Mouse (Mus musculus) large intestine, adult 2 months (tissue): Measurements from ENCODE around the gene Mmrn2. TPM values are rescaled to one million over a fixed set of nuclear protein-coding genes. Genes with fewer than 3 reads are reported as not detected.
"Not testable (repeated sequence)": the region's sequence is repeated elsewhere in the genome, so short reads cannot be mapped to it uniquely, and the experiment has no call there.

Experiments used
- DNase-seq: peaks from one replicate; pipeline ENCODE4 v3.0.0-alpha.2; 2012; ENCODE audit warnings: low read depth, low spot score
- WGBS: fragments of 180-500 bp; shearing (Covaris S2); methylation state at CpG from one replicate; pipeline ENCODE4 v1.1.7; 2018; 5-methylcytosine and 5-hydroxymethylcytosine counted together
- polyA plus RNA-seq: library from polyadenylated mRNA; depleted of rRNA; stranded (reverse); fragments of >200 nt; gene quantifications from 2 replicates; pipeline ENCODE4 v1.2.3, GENCODE M21; 2012

The Mmrn2 gene
- polyA plus RNA-seq, 1 experiment = 3.7 TPM

DNA sequence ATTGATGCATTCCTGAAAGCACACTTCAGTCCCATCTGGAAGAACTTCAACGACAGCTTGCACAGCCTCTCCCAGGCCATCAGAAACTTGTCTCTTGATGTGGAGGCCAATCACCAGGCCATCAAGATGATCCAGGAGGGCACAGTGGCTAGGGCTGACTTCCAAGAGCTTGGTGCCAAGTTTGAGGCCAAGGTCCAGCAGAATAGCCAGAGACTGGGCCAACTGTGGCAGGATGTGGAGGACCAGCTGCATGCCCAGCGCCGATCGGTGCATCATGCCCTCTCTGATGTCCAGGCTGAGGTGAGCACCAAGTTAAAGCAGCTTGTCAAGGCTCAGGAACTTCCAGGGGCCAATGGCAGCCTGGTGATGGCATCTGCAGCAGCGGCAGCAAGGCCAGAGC lies 22.6 kb downstream of the Mmrn2 start:
- WGBS = 83% methylated on average over 5 of the region's 5 CpGs
- no peak for DNase-seq

GRCm38 (mm10) chr14:34398901-34399300 lies 23.6 kb downstream of the Mmrn2 start:
- 92% methylated on average over 21 of the region's 21 CpGs for WGBS
- DNase-seq = no peak

DNA sequence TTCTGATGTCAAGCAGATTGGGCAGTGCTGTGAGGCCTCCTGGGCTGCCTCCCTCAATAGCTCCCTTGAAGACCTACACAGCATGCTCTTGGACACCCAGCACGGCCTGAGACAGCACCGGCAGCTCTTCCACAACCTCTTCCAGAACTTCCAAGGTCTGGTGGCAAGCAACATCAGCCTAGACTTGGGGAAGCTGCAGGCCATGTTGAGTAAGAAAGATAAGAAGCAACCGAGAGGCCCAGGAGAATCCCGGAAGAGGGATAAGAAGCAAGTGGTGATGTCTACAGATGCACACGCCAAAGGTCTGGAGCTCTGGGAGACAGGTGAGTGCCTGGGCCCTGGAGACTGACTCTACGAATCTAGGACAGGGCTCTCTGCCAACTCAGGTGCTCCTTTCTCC lies 24.0 kb downstream of the Mmrn2 start:
- 96% methylated on average over 6 of the region's 6 CpGs for WGBS
- DNase-seq = no peak

- 89% methylated on average over 3 of the region's 3 CpGs for WGBS
- DNase-seq = no peak
Observed at GRCm38 (mm10) chr14:34400021-34400420, 24.8 kb downstream of the Mmrn2 start.

- 32% methylated on average over 6 of the region's 6 CpGs for WGBS
- peak; percentile 48 for DNase-seq
Observed at GRCm38 (mm10) chr14:34401135-34401534, 25.9 kb downstream of the Mmrn2 start.

DNA sequence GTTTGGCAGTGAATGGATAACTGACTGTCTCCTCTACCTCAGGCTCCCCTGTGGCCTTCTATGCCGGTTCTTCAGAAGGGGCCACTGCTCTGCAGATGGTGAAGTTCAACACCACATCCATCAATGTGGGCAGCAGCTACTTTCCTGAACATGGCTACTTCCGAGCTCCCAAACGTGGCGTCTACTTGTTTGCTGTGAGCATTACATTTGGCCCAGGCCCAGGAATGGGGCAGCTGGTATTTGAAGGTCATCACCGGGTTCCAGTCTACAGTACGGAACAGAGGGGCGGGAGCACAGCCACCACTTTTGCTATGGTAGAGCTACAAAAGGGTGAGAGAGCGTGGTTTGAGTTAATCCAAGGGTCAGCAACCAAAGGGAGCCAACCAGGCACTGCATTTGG lies 27.6 kb downstream of the Mmrn2 start:
- 49% methylated on average over 8 of the region's 8 CpGs for WGBS
- no peak for DNase-seq

DNA sequence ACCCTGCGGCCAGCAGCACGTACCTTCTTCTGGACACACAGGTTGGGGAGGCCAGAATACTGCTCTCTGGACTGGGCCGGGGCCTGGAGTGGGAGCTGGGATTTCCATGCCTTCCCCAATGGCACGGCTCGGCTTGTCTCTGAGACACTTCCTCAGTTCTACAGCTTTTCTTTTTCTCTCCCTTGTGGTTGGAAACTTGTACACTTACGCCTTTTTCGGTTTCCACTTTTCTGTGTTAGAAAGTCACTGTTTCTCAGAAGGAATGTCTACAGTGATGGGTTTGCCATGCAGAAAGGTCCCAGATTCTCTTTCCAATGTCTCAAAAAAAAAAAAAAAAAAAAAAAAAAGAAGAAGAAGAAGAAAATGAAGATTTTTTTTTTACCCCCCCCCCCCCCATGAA lies 28.2 kb downstream of the Mmrn2 start:
- 94% methylated on average over 7 of the region's 7 CpGs for WGBS
- no peak for DNase-seq

DNA sequence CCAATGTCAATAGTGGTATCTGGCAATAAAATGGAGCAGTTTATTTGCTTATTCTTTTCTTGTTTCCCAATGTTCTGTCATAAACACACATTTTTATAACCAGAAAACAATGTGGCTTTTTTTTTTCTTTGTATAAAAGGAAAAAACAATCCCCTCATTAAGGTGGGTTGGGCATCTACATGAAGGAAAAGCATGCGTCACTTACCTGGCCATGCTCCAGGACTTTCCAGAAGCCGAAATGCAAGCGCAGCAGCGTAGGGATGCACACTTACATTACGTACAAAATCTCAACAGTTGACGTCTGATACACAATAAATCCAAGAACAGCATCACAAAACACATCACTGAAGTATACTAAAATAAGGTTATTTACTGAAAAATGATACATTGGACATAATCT lies 35.5 kb downstream of the Mmrn2 start:
- DNase-seq = peak; percentile 68
- 37% methylated on average over 6 of the region's 6 CpGs for WGBS

- WGBS = 83% methylated on average over 7 of the region's 7 CpGs
Observed at GRCm38 (mm10) chr14:34412164-34412896, 37.1 kb downstream of the Mmrn2 start.

GRCm38 (mm10) chr14:34416946-34417345 lies 41.7 kb downstream of the Mmrn2 start:
- 95% methylated on average over 4 of the region's 4 CpGs for WGBS
- DNase-seq = not testable (repeated sequence)

More at GRCm38 (mm10) chr14:34412164-34412896, 37.1 kb downstream of the Mmrn2 start:
- DNase-seq = no peak

- DNase-seq = no peak
- WGBS = 77% methylated on average over 5 of the region's 5 CpGs
Observed at GRCm38 (mm10) chr14:34417501-34417900, 42.2 kb downstream of the Mmrn2 start.

DNA sequence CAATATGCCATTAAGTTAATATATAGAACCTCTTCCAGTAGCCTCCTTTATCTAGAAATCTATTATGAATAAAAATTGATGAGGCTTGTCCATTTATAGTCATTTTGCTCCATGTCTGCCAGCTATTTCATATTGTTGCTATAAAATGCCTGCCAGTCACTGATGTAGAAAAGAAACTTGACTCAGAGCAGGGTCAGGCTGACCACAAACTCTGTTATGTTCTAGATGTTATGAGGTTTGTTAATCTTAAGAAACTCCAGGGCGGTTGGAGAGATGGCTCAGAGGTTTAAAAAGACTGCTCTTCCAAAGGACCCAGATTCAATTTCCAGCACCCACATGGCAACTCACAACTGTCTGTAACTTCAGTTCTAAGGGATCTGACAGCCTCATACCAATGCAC lies 45.8 kb downstream of the Mmrn2 start:
- DNase-seq = no peak
- WGBS = 96% methylated on average over 1 of the region's 1 CpGs

DNA sequence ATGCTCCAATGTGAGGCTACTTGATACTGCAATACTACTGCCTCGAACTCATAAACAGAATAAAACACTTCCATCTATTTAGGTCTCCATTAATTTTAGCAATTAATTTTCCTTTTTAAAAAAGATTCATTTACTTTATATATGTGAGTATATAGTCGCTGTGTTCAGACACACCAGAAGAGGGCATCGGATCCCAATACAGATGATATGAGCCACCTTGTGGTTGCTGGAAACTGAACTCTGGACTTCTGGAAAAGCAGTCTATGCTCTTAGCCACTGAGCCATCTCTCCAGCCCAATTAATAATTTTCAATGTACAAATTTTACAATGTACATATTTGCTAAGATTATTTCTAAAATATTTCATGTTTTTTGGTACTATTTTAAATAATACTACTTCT lies 53.0 kb downstream of the Mmrn2 start:
- DNase-seq = no peak
- 96% methylated on average over 3 of the region's 3 CpGs for WGBS

DNA sequence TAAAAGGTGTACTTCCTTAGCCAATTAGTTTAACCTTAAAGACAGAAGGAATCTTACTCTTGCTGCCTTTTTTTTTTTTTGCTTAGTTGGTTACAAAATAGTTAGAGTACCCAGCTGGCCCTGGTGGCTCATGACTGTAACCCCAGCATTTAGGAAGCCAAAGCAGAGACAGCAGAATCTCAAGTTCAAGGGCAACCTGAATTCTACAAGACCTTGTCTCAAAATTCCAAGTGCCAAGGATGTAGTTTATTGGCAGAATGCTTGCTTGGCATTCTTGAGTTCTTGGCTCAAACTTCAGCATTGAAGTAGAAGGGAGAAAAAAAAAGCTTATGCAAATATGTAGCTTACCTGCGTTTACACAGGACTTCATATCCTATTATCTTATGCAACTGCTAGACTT lies 53.8 kb downstream of the Mmrn2 start:
- DNase-seq = no peak
- WGBS = 46% methylated on average over 1 of the region's 1 CpGs

DNA sequence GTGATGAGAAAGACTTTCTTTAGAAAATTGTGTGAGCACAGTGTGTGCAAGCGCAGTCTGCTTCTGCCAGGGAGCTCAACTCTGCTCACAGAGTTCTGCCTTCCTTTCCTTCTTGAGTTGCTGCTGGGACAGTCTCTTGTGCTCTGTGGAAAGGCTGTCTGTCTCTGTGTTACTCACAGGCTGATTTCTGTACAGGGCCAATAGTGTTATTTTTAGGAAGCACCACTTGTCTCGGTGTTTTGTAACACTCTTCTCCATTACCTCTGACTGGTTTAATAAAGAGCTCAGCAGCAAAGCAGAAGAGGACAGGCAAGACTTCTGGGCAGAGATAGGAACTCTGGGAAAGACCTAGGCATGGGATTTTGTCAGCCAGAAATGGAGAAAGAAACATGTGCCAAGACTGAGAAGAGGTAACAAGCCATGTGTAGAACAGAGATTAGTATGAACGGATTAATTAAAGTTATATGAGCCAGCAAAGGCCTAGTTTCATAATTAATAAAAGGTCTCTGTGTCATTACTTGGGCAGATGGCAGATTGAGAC lies 65.3 kb downstream of the Mmrn2 start:
- 80% methylated on average over 3 of the region's 3 CpGs for WGBS

DNA sequence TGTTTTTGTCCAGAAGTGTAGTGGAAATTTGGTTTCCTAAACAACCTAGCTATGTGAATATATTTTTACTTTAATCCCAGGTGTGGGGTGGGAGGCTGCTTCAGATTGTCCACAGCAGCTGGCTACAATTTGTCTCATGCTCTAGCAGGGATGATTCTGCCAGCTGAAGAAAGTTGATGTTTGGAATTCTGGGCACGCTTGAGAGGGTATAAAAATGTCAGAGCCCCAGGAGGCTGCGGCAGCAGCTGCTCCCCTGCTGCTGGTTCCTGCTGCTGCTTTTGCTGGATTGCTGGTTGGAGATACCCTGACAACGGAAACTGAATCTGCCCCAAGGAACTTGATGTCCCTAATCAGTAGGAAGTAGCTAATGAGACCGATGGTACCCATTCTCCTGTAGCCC lies 67.3 kb downstream of the Mmrn2 start:
- DNase-seq = no peak
- 74% methylated on average over 4 of the region's 4 CpGs for WGBS

More for the DNA sequence above, 65.3 kb downstream of the Mmrn2 start:
- DNase-seq = no peak

DNA sequence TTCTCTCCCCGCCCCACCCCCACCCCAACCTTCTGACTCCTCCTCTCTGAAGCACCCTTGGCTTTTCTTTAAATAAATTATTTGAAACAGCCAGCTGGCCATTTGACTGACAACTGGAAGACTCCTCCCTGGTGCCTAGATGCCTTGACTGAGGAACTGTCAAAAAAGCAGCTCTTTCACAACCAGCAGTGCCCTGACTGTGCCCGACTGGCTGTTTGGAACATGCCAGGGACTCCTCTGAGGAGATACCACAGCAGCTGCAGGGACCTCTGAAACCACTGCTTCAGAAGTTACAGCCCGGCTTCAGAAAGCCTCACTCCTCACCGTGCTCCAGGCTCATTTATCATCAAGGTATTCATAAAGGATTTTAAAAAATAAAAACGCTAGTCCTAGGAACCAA lies 69.1 kb downstream of the Mmrn2 start:
- DNase-seq = no peak
- WGBS = 76% methylated on average over 5 of the region's 5 CpGs

- DNase-seq = no peak
Observed at GRCm38 (mm10) chr14:34444924-34445323, 69.7 kb downstream of the Mmrn2 start.

DNA sequence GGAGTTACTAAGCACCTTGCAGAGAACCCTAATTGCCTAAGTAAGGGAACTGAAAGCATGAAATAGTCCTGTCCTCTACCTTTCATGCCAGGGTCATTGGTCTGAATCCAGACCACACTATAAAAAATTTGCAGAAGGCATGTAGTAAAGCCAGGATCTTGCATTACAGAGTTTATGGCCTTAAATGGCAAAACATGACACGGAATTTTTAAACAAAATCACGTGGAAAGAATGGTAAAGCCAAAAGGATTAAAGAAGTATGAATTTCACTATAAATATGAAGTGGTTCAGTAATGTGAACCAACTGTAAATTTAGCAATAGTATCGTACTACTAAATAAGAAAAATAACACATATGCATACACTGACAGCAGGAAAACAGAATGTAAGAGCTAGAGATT lies 70.1 kb downstream of the Mmrn2 start:
- no peak for DNase-seq
- 67% methylated on average over 3 of the region's 3 CpGs for WGBS

GRCm38 (mm10) chr14:34446624-34447023 lies 71.4 kb downstream of the Mmrn2 start:
- WGBS = 97% methylated on average over 6 of the region's 6 CpGs
- DNase-seq = no peak

DNA sequence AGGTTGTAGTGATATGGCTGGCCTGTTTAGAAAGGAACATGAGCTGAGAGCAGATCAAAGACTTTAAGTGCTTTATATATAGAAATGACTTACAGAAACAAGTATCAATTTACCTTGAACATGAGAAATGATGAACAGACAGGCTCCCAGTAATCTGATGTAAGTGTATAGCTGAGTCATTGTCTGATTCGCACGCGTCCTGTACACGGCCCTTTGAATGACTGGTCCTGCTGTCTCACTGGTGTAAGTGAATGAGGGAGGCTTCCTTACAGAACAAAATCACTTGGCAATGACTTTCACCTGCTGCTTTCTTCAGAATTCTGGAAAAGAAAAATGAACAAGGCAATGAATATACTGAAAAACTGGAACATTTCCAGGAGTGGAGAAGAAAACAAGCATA lies 72.4 kb downstream of the Mmrn2 start:
- WGBS = 88% methylated on average over 4 of the region's 4 CpGs

DNA sequence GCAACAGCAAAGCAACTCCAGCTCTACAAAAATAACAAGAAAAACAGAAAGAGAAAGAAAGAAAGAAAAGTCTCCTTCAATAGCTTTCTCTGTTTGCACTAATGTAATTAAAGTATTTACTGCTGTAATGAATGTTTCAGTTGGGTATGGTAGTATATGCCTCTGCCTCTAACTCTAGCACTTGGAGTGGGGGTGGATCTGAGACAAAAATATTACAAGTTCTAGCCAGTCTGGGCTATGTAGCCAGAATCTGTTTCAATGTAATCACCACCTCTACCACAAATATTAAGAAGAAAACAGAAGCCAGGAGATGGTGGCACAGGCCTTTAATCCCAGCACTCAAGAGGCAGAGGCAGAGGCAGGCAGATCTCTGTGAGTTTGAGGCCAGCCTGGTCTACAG lies 73.1 kb downstream of the Mmrn2 start:
- DNase-seq = no peak

More for the DNA sequence above, 72.4 kb downstream of the Mmrn2 start:
- no peak for DNase-seq
